Mouse (Mus musculus) olfactory bulb, adult 2 months (tissue): ENCODE results near the gene Hoxc12. TPM values are rescaled to one million over a fixed set of nuclear protein-coding genes. Genes with fewer than 3 reads are reported as not detected.

ENCODE experiments used
- H3K27ac ChIP-seq: fragments of 200-500 bp; 2 replicates; pipeline ENCODE4 v1.5.1; 2012; ENCODE audit warnings: low read depth, low read length; ENCODE audit not compliant: insufficient read depth
- H3K4me1 ChIP-seq: fragments of 200-500 bp; 2 replicates; pipeline ENCODE4 v1.6.1; 2012; ENCODE audit warnings: low read length; ENCODE audit not compliant: control insufficient read depth, insufficient read depth
- H3K4me3 ChIP-seq: fragments of 200-500 bp; 2 replicates; pipeline ENCODE4 v1.5.1; 2012; ENCODE audit warnings: mild to moderate bottlenecking, low read depth, low read length, moderate library complexity; ENCODE audit not compliant: insufficient read depth
- CTCF ChIP-seq: fragments of 200-500 bp; IDR thresholded peaks from 2 replicates; pipeline ENCODE4 v1.5.1; 2012; ENCODE audit warnings: low read depth, mild to moderate bottlenecking, low read length, moderate library complexity; ENCODE audit not compliant: insufficient read depth
- POLR2A ChIP-seq: fragments of 200-500 bp; IDR thresholded peaks from 2 replicates; pipeline ENCODE4 v1.6.1; 2012; ENCODE audit warnings: mild to moderate bottlenecking, low read depth, low read length, moderate library complexity; ENCODE audit not compliant: insufficient read depth
- WGBS: fragments of 180-500 bp; shearing (Covaris S2); methylation state at CpG from one replicate; pipeline ENCODE4 v1.1.7; 2018; 5-methylcytosine and 5-hydroxymethylcytosine counted together
- polyA plus RNA-seq: library from polyadenylated mRNA; stranded (reverse); fragments of >200 nt; gene quantifications from 2 replicates; pipeline ENCODE4 v1.2.4, GENCODE M21; 2012; ENCODE audit warnings: low replicate concordance; ENCODE audit not compliant: missing spikeins, insufficient read depth, insufficient read length

Hoxc12 gene
- polyA plus RNA-seq, 1 experiment: not detected

GRCm38 (mm10) chr15:102983716-102984115 lies 47.2 kb downstream of the Hoxc12 start:
- Histone ChIP-seq H3K27ac (no peak overlapping the region), H3K4me1 (peaks cover 6% of the 10 kb centered on the region; the same call in 1 of the 2 replicates), H3K4me3 (no peak overlapping the region)
- WGBS: 4% methylated on average over 12 of the region's 12 CpGs
- no peak for TF ChIP-seq CTCF
- no peak for TF ChIP-seq POLR2A

DNA sequence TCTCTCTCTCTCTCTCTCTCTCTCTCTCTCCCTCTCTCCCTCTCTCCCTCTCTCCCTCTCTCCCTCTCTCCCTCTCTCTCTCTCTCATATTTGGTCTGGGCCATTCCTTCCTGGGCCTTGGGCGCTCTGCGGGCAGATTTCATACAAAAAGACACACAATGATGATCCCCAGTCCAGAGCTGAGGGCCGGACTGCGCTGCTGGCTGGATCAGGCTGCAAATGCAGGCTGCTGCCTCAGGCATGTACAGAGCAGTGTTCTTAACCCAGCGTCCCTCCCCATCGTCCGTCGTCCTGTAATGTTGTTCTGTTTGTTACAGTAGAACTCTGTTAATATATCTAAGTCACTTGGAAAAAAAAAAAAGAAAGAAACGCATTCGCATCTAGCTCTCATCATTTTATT lies 48.0 kb downstream of the Hoxc12 start:
- TF ChIP-seq POLR2A (no peak), CTCF (no peak)
- H3K27ac ChIP-seq: no peak overlapping the region
- whole genome bisulfite sequencing: 4% methylated on average over 10 of the region's 10 CpGs

DNA sequence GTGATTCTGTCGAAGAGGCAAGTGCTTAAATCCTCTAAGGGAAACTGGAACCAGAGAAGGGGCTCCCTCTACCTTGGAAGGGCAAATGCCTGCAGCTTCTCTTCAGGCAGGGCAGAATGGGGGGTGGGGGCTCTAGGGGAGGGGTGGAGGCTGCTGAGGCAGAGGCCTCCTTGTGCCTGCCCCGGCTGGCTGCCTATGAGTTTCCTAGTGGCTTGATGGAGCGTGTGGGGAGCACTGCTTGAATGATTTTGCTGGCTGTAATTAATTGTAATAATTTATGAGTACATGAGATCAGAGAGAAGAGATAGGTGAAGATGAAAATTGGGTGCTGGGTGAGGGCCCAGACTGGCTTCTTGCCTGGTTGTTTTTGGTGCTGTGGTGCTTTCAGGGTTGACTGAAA lies 48.4 kb downstream of the Hoxc12 start:
- TF ChIP-seq CTCF: no peak
- no peak for TF ChIP-seq POLR2A
- H3K4me3 ChIP-seq: no peak overlapping the region
- H3K4me1 ChIP-seq: peaks cover 6% of the 10 kb centered on the region; the same call in 1 of the 2 replicates
- H3K27ac ChIP-seq: no peak overlapping the region
- WGBS: 5% methylated on average over 3 of the region's 3 CpGs

More for the DNA sequence above, 48.0 kb downstream of the Hoxc12 start:
- peaks cover 6% of the 10 kb centered on the region; the same call in 1 of the 2 replicates for H3K4me1 ChIP-seq
- H3K4me3 ChIP-seq: no peak overlapping the region

GRCm38 (mm10) chr15:102987124-102987833 lies 50.7 kb downstream of the Hoxc12 start:
- Histone ChIP-seq H3K27ac (no peak overlapping the region), H3K4me3 (no peak overlapping the region), H3K4me1 (0 out of 2 replicates have a peak, but pooled peaks cover 2% of the 10 kb centered on the region)
- WGBS: 4% methylated on average over 21 of the region's 21 CpGs
- TF ChIP-seq POLR2A (no peak), CTCF (peak; percentile 81)

DNA sequence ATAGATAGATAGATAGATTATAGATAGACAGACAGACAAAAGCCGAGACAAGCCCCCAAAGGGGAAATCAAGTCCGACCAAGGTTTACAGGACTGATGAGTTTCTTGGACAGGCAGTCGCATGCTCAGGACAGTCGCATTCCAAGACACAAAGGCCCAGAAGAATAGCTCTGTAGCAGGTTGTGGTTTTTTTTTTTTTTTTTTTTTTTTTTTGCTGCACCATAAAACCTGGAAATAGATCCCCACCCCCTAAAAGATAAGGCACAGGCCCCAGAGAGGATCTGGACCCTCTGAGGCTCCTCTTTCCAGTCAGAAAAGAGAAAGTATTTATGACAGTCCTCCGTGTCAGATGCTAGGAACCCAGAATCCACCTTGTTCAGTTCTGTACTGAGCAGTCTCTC lies 51.5 kb downstream of the Hoxc12 start:
- Histone ChIP-seq H3K27ac (no peak overlapping the region), H3K4me3 (no peak overlapping the region), H3K4me1 (0 out of 2 replicates have a peak, but pooled peaks cover 2% of the 10 kb centered on the region)
- TF ChIP-seq CTCF: no peak
- TF ChIP-seq POLR2A: no peak
- WGBS: 25% methylated on average over 5 of the region's 5 CpGs

Other genes starting within 250 kb of the Hoxc12 start
- gene Calcoco1, start 214.6 kb upstream of the Hoxc12 start, polyA plus RNA-seq: not detected in 2 replicates
- gene Hoxc13, start 15.7 kb upstream of the Hoxc12 start, polyA plus RNA-seq: not detected in 2 replicates
- gene Hoxc11, start 17.7 kb downstream of the Hoxc12 start, polyA plus RNA-seq: not detected in 2 replicates
- gene Hoxc10, start 30.0 kb downstream of the Hoxc12 start, polyA plus RNA-seq: not detected in 2 replicates
- gene Hoxc5, start 30.7 kb downstream of the Hoxc12 start, polyA plus RNA-seq: not detected in 2 replicates
- not detected in 2 replicates for gene Hoxc9, start 39.7 kb downstream of the Hoxc12 start, polyA plus RNA-seq
- gene Hoxc8, start 53.9 kb downstream of the Hoxc12 start, polyA plus RNA-seq: not detected in 2 replicates
- gene Hoxc6, start 61.5 kb downstream of the Hoxc12 start, polyA plus RNA-seq: not detected in 2 replicates
- gene Hoxc4, start 82.2 kb downstream of the Hoxc12 start, polyA plus RNA-seq: not detected in 2 replicates
- gene Smug1, start 230.3 kb downstream of the Hoxc12 start, polyA plus RNA-seq: not detected in 2 replicates